Mouse (Mus musculus): ENCODE measurements at regions not wholly inside any gene's neighbourhood (a gene's known extent, or its start where the extent isn't known, plus 50 kb on each side); places are given as distances from the start of the nearest gene placed in this dataset.

- no peak for DNase-seq (ENCODE audit: low read depth, low spot score)
Measured at GRCm38 (mm10) chr17:27364899-27365298, 156.3 kb downstream of the Grm4 start.

GRCm38 (mm10) chr17:27364338-27364737, 156.9 kb downstream of the Grm4 start:
- no peak for DNase-seq (ENCODE audit: low read depth, low spot score)

DNA sequence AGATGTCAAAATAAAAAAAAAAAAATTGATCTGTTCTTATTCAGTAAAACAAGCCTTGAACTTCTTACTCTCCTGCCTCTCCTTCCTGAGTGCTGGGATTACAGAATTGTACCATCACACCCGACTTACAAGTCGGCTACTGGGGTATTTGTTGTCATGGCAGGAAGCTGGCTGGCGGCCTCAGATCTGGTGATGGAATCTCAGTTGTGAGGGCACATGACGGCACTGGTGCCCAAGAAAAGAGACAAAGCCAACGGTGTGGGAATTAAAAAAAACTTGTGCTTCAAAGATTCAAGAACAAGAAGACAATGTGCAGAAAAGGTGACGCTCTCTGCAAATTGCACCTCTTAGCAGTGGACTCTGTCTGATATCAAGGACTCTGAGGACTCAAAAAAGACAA, 157.3 kb downstream of the Grm4 start:
- no peak for DNase-seq (ENCODE audit: low read depth, low spot score)

GRCm38 (mm10) chr17:27362221-27362620, 158.0 kb upstream of the Lemd2 start:
- no peak for DNase-seq (ENCODE audit: low read depth, low spot score)

DNA sequence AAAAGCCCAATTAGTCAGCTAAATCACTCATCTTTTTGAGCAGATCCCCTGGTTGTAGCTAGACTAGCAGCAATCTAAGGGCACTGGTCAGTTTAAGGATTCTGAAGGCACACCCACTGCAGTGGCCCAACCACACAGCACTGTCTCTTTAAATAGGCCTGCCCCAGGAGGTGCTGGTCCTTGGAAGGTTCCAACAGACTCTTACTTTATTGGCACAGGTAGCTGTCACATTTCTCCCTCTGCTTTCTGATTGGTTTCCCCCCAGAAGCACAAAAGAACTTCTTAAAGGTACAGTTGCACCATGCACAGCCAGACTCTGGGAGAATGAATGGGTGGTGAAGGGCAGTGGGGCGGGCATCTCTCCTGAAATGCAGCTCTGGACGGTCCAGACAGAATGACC, 157.1 kb upstream of the Lemd2 start:
- peak; percentile 58 for DNase-seq (ENCODE audit: low read depth, low spot score)

DNA sequence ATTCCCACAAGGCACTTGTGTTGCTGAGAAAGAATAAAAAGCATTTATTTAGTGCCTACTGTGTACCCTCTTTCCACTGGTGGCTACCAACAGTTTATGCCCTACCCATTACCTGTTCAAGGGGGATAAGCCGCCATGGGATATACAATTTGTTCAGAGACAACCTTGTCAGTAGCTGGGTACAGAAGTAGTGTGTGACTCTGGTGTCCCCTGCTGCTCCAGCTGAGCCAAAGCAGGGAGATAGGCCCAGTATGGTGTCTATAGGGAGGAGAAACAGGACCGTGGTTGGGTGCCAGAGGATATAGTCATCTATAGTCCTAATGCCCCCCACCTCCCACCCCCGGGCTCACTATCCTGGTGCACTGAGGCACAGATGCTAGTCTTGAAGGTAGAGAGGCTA, 152.6 kb upstream of the Lemd2 start:
- no peak for DNase-seq (ENCODE audit: low read depth, low spot score)

GRCm38 (mm10) chr17:27355717-27356116, 151.4 kb upstream of the Lemd2 start:
- DNase-seq (ENCODE audit: low read depth, low spot score), result no peak

DNA sequence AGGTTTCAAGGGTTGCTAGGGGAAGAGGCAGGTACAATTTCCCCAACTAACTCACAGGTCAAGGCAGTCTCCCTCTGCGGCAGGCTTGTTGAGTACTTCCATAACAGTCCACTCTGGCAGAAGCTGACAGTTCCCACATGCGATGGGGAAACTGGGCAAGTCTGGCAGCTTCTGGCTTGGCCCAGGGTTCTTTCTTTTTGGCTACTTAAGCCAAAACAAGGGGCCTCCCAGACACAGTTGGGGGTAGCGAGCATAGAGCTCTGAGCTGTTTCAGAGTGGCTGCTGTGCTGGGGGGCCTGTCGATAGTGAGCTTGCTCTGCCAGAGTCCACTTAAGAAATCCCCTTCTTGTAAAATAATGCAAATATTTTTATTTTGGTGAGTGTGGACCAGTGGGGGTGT, 150.8 kb upstream of the Lemd2 start:
- no peak for DNase-seq (ENCODE audit: low read depth, low spot score)

- no peak for DNase-seq (ENCODE audit: low read depth, low spot score)
Measured at GRCm38 (mm10) chr17:27349911-27350310, 145.6 kb upstream of the Lemd2 start.

- no peak for DNase-seq (ENCODE audit: low read depth, low spot score)
Measured at GRCm38 (mm10) chr17:27349432-27349831, 145.2 kb upstream of the Lemd2 start.

- no peak for DNase-seq (ENCODE audit: low read depth, low spot score)
Measured at GRCm38 (mm10) chr17:27341952-27342890, 138.0 kb upstream of the Lemd2 start.

DNA sequence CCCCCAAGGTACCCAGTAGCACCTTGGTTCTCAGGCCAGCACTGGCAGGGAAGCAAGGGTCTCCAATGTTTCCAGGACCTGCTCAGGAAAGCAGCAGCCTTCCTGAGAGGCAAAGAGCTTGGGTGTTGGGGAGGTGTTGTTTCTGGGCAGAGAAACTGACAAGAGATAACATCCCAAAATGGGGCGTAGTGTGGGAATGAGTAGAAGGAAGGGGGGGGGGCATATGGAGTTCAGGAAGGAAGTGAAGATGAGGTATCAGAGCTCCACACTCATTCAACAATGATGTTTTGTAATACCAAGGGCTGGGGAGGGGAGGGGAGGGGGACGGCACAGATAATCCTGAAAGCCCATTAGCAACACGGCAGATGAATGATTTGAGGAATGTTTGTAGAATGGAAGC, 135.6 kb upstream of the Lemd2 start:
- DNase-seq (ENCODE audit: low read depth, low spot score), result no peak

DNA sequence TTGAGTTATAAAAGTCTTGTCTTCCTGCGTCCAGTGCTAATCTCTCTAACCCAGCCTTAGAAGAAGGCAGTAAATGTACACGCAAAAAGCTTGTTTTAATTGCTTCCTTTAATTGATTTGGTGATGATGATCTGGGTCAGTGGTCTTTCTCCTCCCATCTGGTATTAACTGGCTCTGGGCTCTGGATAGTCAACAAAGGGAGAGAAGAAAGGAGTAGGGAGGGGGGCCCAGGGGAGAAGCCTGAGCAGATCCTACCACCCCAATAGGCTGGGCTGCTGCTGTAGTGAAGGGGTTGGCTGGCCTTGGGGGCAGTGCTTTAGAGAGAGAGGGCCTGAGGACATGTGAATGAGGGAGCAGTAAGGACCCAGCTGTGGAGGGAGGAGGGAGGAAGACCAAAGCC, 135.0 kb upstream of the Lemd2 start:
- no peak for DNase-seq (ENCODE audit: low read depth, low spot score)

DNA sequence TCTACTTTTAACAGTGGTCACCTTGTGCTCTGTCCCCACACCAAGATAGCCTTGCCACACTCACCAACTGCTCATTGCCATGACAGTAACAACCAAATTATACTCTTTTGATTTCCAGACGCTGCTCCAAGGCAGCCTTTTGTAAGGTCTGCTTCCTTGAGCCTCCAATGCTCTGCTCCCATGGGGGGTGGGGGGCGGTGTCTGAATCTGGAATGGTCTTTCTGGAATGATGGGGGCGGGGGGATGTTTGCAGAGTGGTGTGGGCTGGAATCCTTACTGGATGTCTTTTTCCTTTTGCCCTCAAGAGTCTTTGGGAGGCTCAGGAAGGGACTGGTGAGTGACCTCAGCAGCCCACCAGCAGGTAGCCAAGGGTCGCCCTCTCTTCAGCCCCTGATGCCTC, 131.4 kb upstream of the Lemd2 start:
- no peak for DNase-seq (ENCODE audit: low read depth, low spot score)

DNA sequence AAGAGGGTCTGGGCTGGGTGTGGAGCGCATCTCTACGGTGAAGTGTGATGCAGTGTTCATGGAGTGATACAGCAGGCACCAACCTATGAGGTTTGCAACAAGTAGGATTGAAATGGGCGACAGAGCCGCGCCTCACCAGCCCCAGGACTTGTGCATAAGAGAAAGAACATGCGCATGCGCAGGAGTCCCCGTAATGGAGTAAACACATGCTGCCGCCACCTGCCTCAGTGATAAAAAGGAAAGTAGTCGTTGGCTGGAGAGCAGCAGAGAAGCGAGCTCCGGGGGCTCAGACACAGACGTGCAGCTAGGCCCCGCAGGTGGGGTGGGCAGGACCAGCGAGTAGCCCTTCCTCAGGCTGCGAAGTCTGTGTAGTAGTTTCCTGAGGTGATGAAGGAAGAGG, 129.3 kb upstream of the Lemd2 start:
- DNase-seq (ENCODE audit: low read depth, low spot score), result peak; percentile 49

DNA sequence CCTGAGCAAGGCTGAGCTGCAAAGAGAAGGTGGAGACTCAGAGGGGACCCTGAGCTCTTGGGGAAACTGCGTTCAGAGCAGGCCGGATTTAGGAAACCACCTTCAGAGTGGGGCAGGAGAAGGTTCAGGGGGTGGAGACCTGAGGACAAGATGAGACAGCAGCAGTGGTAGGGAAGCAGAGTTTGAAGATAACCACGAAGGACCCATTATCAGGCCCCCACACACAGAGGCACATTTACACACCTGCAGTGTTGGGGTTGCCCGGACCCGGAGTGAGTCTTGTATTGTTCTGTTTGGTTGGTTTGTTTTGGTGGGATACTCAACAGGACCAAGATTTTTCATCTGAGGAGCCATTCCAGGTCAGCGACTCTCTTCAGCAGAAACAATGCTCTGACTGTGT, 128.9 kb upstream of the Lemd2 start:
- DNase-seq (ENCODE audit: low read depth, low spot score), result no peak

DNA sequence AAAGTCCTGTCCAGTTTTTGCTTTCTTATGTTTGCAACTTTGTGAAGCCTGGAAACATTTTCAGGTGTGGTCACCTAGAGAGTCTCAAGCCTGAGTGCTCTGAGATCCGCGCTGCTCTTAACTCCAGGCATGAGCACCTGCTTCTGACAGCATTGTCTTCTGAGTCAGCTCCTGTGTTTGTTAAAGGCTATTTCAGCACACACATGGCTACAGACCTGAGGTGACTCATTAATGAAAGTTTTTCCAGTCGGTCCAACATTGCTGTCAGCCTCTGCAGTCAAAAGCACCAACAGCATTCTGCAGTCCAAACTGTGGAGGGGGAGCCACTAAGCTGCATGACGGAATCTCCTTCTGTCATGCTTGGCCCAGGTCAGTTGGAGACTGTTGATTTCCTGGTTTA, 127.8 kb upstream of the Lemd2 start:
- no peak for DNase-seq (ENCODE audit: low read depth, low spot score)

DNA sequence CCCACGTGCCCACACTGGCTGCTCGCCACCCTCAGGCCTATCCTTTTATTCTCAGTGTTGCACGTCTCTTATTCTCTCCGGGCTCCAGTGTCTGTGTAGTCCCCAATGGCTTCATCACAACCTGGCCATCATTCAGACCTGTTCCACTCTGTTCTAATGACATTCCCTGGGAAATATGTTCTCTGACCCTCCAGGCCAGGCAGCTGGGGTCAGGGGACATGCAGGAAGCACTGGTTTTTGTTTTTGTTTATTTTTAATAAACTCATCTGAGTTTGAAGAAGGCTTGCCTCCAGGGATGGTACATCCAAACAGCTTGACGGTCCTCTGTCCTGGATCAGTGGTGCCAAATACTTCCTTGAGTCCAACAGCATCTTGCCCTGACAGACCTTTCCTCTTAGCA, 127.4 kb upstream of the Lemd2 start:
- no peak for DNase-seq (ENCODE audit: low read depth, low spot score)

GRCm38 (mm10) chr17:27329791-27330190, 125.5 kb upstream of the Lemd2 start:
- DNase-seq (ENCODE audit: low read depth, low spot score), result no peak

DNA sequence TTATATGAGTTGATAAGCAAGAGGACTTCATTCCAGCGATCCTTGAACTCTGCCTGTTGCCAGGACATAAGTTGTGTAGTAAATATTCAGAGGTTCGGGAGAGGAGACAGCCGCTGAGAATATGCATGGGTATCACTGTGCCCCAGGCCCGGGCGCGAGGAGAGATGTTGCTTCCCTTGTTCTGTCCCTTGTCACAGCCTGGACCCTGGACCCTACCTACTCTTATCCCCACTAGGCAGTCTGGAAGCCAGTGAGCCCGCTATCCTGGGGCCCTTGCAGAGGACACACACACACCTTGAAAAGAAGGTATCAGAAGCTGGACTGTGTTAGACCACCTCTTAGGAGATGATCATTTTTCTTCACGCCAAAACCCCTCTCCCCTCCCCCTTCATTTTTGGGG, 124.9 kb upstream of the Lemd2 start:
- DNase-seq (ENCODE audit: low read depth, low spot score), result no peak

DNA sequence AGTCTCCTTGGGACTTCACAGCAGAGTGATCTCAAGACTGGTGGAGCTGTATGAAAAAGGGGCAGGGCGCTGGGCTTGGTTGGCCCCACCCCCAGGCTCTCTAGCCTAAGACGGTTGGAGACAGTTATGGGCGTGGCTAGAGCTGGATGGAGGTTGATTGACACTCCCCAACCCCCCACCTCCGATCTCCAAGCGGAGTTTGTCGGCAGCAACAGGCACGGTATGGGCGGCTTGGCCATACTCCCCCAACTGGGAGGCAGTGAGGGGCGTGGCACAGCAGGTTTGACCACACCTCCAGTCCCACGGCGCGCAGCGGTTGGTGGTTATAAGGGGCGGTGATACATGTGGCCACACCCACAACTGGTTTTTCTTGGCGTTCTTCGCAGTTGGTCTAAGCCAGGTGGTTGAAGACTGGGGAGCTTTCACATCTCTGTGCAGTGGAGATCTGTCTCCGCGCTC, 120.8 kb upstream of the Lemd2 start:
- DNase-seq (ENCODE audit: low read depth, low spot score), result peak; percentile 99

GRCm38 (mm10) chr17:27323513-27323912, 119.2 kb upstream of the Lemd2 start:
- no peak for DNase-seq (ENCODE audit: low read depth, low spot score)

DNA sequence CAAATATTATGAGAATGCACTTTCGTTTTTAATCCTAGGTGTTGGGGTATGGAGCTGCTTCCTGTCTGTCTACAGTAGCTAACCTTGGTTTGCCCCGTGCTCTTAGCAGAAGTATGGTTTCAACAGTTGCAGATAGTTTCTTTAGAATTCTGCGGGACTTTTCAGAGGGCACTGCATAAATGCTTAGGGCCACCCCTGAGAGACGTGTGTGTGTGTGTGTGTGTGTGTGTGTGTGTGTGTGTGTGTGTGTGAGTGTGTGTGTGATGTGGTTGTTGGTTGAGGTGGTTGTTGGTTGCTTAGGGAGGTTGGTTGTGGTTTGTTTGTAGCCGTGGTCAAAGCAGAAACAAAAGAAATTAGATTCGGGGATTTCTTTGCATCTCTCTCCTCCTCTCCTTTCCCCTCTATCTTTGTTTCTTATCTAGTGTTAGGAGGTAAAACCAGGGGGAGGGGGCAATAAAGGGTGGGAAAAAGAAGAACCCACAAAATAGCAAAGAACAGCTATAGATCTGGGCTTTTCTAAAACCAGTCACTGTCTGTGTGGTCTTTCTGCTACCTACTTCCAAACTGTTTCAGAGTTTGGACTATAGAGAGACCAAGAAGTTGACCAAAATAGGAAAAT, 118.7 kb upstream of the Lemd2 start:
- DNase-seq (ENCODE audit: low read depth, low spot score), result no peak
